Mouse (Mus musculus): Measurements from ENCODE around the gene Elovl6.

DNA sequence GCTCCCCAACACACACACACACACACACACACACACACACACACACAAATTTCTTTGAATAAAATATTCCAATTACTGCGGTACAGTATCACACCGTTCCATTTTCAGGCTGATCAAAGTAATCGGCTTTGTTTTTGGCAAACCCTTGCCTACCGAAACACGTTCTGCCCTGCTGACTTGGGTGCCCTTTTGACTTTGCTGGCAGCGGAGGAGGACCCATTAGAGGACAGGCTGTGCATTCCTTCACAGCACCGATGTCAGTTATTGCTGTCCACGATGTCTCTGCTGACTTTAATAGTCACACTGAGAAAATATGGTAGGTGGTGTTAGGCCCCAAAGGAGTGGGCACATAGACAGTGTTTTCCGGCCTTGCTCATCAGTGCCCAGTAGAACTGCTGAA lies 60.8 kb downstream of the Elovl6 start:
- TF ChIP-seq CTCF (IDR thresholded peaks at IDR 0.05; ENCODE audit: low read depth, low read length) = no peak
- no peak for TF ChIP-seq POLR2A (IDR thresholded peaks at IDR 0.05; ENCODE audit: borderline replicate concordance, low read depth, low read length)
